Mouse (Mus musculus) kidney, postnatal 0 days (tissue): ENCODE results near the gene Dgkg. TPM values are rescaled to one million over a fixed set of nuclear protein-coding genes. Genes with fewer than 3 reads are reported as not detected.

Experiments
- ATAC-seq: fragments of 200-750 bp; cut with Nextera tagmentation; replicated peaks from 2 replicates; pipeline ENCODE4 v1.8.0; 2017; ENCODE audit warnings: low read depth, moderate number of reproducible peaks, moderate TSS enrichment, moderate library complexity; ENCODE audit not compliant: low FRiP score
- DNase-seq: peaks from one replicate; pipeline ENCODE4 v3.0.0-alpha.2; 2016; ENCODE audit warnings: low spot score
- H3K27ac ChIP-seq: fragments of 300-500 bp; sonication (generic); 2 replicates; pipeline ENCODE4 v1.5.1; 2014; ENCODE audit warnings: mild to moderate bottlenecking
- H3K27me3 ChIP-seq: fragments of 300-500 bp; sonication (generic); 2 replicates; pipeline ENCODE4 v1.6.1; 2014; ENCODE audit warnings: low read length, mixed read lengths; ENCODE audit not compliant: insufficient read depth
- H3K36me3 ChIP-seq: fragments of 300-500 bp; sonication (generic); 2 replicates; pipeline ENCODE4 v1.6.1; 2014; ENCODE audit warnings: low read length, mixed read lengths; ENCODE audit not compliant: insufficient read depth
- H3K4me1 ChIP-seq: fragments of 300-500 bp; sonication (generic); replicated peaks from 2 replicates; pipeline ENCODE4 v1.6.1; 2014; ENCODE audit warnings: antibody characterized with exemption, low read length, mixed read lengths; ENCODE audit not compliant: insufficient read depth
- H3K4me2 ChIP-seq: fragments of 300-500 bp; sonication (generic); 2 replicates; pipeline ENCODE4 v1.6.1; 2014; ENCODE audit warnings: mild to moderate bottlenecking, low read length, moderate library complexity, mixed read lengths
- H3K4me3 ChIP-seq: fragments of 300-500 bp; sonication (generic); replicated peaks from 2 replicates; pipeline ENCODE4 v1.5.1; 2014; ENCODE audit warnings: low read depth, low read length
- H3K9ac ChIP-seq: fragments of 300-500 bp; sonication (generic); 2 replicates; pipeline ENCODE4 v1.6.1; 2014; ENCODE audit warnings: low read depth, low read length
- H3K9me3 ChIP-seq: fragments of 300-500 bp; sonication (generic); replicated peaks from 2 replicates; pipeline ENCODE4 v1.6.1; 2016; ENCODE audit warnings: low read length, inconsistent platforms, mixed read lengths
- CTCF ChIP-seq: IDR thresholded peaks from 2 replicates; pipeline ENCODE4 v1.5.1; 2016; ENCODE audit warnings: antibody characterized with exemption, low read depth, mild to moderate bottlenecking, moderate library complexity
- WGBS: fragments of 180-500 bp; shearing (Covaris S2); extraction: QIAGEN DNeasy Blood & Tissue Kit; methylation state at CpG from one replicate; pipeline ENCODE4 v1.1.7; 2014; 5-methylcytosine and 5-hydroxymethylcytosine counted together
- polyA plus RNA-seq: library from polyadenylated mRNA; unstranded; fragments of >200 nt; fragmentation: Nextera tagmentation; extraction: Ambion mirVana; gene quantifications from 2 replicates; pipeline ENCODE4 v1.2.1, GENCODE M21; 2015

The Dgkg gene
- polyA plus RNA-seq, 1 experiment from 2014 or later = 0.67 TPM

GRCm38 (mm10) chr16:22503467-22503866, 153.6 kb downstream of the Dgkg start:
- Histone ChIP-seq H3K9ac (no peak overlapping the region), H3K4me1 (0 out of 2 replicates have a peak, but pooled peaks cover 5% of the 10 kb centered on the region), H3K36me3 (no peaks in the 10 kb centered on the region), H3K27me3 (no peaks in the 10 kb centered on the region), H3K4me2 (no peak overlapping the region), H3K4me3 (no peak overlapping the region), H3K27ac (no peak overlapping the region), H3K9me3 (no peaks in the 10 kb centered on the region)
- ATAC-seq (no peak), DNase-seq (no peak)
- 57% methylated on average over 4 of the region's 4 CpGs for WGBS
- no peak for TF ChIP-seq CTCF

- Histone ChIP-seq H3K4me1 (peaks cover 5% of the 10 kb centered on the region; the same call in 1 of the 2 replicates), H3K27me3 (no peaks in the 10 kb centered on the region), H3K9ac (no peak overlapping the region), H3K36me3 (no peaks in the 10 kb centered on the region), H3K27ac (no peak overlapping the region), H3K4me2 (no peak overlapping the region), H3K4me3 (no peak overlapping the region), H3K9me3 (no peaks in the 10 kb centered on the region)
- WGBS = 74% methylated on average over 6 of the region's 6 CpGs
- DNase-seq (no peak), ATAC-seq (no peak)
- TF ChIP-seq CTCF = no peak
These were observed 155.2 kb downstream of the Dgkg start for GRCm38 (mm10) chr16:22501855-22502254.

GRCm38 (mm10) chr16:22500561-22500960, 156.5 kb downstream of the Dgkg start:
- WGBS = 84% methylated on average over 5 of the region's 5 CpGs
- H3K36me3 ChIP-seq = no peaks in the 10 kb centered on the region
- ATAC-seq = no peak

GRCm38 (mm10) chr16:22499951-22500350, 157.1 kb downstream of the Dgkg start:
- H3K4me1 ChIP-seq = peaks cover 4% of the 10 kb centered on the region; the same call in 1 of the 2 replicates
- H3K27me3 ChIP-seq = no peaks in the 10 kb centered on the region
- no peak overlapping the region for H3K9ac ChIP-seq
- no peak overlapping the region for H3K27ac ChIP-seq
- no peak overlapping the region for H3K4me2 ChIP-seq
- H3K36me3 ChIP-seq = no peaks in the 10 kb centered on the region
- no peak for DNase-seq
- no peak for ATAC-seq
- no peak for TF ChIP-seq CTCF
- H3K4me3 ChIP-seq = no peak overlapping the region
- H3K9me3 ChIP-seq = no peaks in the 10 kb centered on the region
- WGBS = 92% methylated on average over 5 of the region's 5 CpGs

More at GRCm38 (mm10) chr16:22500561-22500960, 156.5 kb downstream of the Dgkg start:
- H3K4me1 ChIP-seq = peaks cover 5% of the 10 kb centered on the region; the same call in 1 of the 2 replicates
- H3K4me2 ChIP-seq = no peak overlapping the region
- H3K9me3 ChIP-seq = no peaks in the 10 kb centered on the region
- H3K4me3 ChIP-seq = no peak overlapping the region
- DNase-seq = no peak
- no peak overlapping the region for H3K9ac ChIP-seq
- no peak for TF ChIP-seq CTCF
- H3K27me3 ChIP-seq = no peaks in the 10 kb centered on the region
- H3K27ac ChIP-seq = no peak overlapping the region

- 90% methylated on average over 3 of the region's 3 CpGs for WGBS
- no peaks in the 10 kb centered on the region for H3K27me3 ChIP-seq
- H3K9ac ChIP-seq = no peak overlapping the region
- DNase-seq (no peak), ATAC-seq (no peak)
- TF ChIP-seq CTCF = no peak
- H3K9me3 ChIP-seq = no peaks in the 10 kb centered on the region
- no peak overlapping the region for H3K4me2 ChIP-seq
- H3K4me3 ChIP-seq = no peak overlapping the region
- no peaks in the 10 kb centered on the region; the same call in 1 of the 2 replicates for H3K4me1 ChIP-seq
- no peaks in the 10 kb centered on the region for H3K36me3 ChIP-seq
- no peak overlapping the region for H3K27ac ChIP-seq
These were observed 157.6 kb downstream of the Dgkg start for GRCm38 (mm10) chr16:22499447-22499846.

- TF ChIP-seq CTCF = no peak
- DNase-seq = no peak
- 58% methylated on average over 3 of the region's 3 CpGs for WGBS
- Histone ChIP-seq H3K27me3 (no peaks in the 10 kb centered on the region), H3K9ac (no peak overlapping the region), H3K27ac (no peak overlapping the region), H3K4me3 (no peak overlapping the region), H3K9me3 (no peaks in the 10 kb centered on the region), H3K36me3 (no peaks in the 10 kb centered on the region), H3K4me1 (no peaks in the 10 kb centered on the region; the same call in 1 of the 2 replicates), H3K4me2 (no peak overlapping the region)
- ATAC-seq = no peak
These were observed 159.0 kb downstream of the Dgkg start for GRCm38 (mm10) chr16:22497976-22498375.

GRCm38 (mm10) chr16:22495259-22495658, 161.8 kb downstream of the Dgkg start:
- Histone ChIP-seq H3K4me3 (no peak overlapping the region), H3K4me1 (no peaks in the 10 kb centered on the region; the same call in 1 of the 2 replicates), H3K9me3 (no peaks in the 10 kb centered on the region), H3K9ac (no peak overlapping the region), H3K27ac (no peak overlapping the region), H3K4me2 (no peak overlapping the region), H3K36me3 (no peaks in the 10 kb centered on the region), H3K27me3 (no peaks in the 10 kb centered on the region)
- TF ChIP-seq CTCF = no peak
- ATAC-seq = no peak
- WGBS = 72% methylated on average over 5 of the region's 5 CpGs
- DNase-seq = no peak
